ENCODE assay signal across 9 mouse cellular contexts in genomic region chr6:125600036-125600558, GRCm38 (mm10). TPM values are rescaled to one million over a fixed set of nuclear protein-coding genes. Genes with fewer than 3 reads are reported as not detected.
DNase-seq lines count a peak whose midpoint lies in the region; ATAC-seq and TF ChIP-seq lines count a peak whose summit lies in the region.
"Had no signal": no experiment of that assay in that cellular context is flagged by ENCODE, and none has a peak within 500 bp of the region (broad histone marks: within the 10 kb centered on the region; RNA-seq: fewer than 3 reads in every experiment).

No protein-coding gene starts in this region.

- peak; percentile 94 for TF ChIP-seq RAD21 in CH12.LX (IDR thresholded peaks at IDR 0.05; ENCODE audit: low read depth, low read length)

- no peak for ATAC-seq in megakaryocyte-erythroid progenitor cell, adult 5-6 weeks (replicated peaks; ENCODE audit: low FRiP score, low TSS enrichment, poor library complexity, severe bottlenecking)

- TF ChIP-seq CTCF in CH12.LX (conservative IDR thresholded peaks at IDR 0.05 in 1 of 2, IDR thresholded peaks at IDR 0.05 in 1 of 2; ENCODE audit: low read depth in 2 of 2, low read length in 2 of 2), result peak; percentile 93

- dilution Hi-C loops in CH12.LX (cut with MboI; ENCODE audit: extremely low pct_ligation_motif_present, extremely low pct_unique_long_range_greater_than_20kb, low sequenced_read_pairs), result no loop called here

- peak; percentile 59 for DNase-seq in CH12.LX (ENCODE audit: extremely low read depth)
- peak; percentile 84 for DNase-seq in adrenal gland, postnatal 14 days
- DNase-seq in embryo, embryonic 11.5 days (ENCODE audit: low read depth, low spot score), result peak; percentile 64
- peak; percentile 77 for DNase-seq in heart, adult 8-10 months (ENCODE audit: low spot score)
- peak; percentile 47 to 74 for DNase-seq in layer of hippocampus, adult 8-10 months (ENCODE audit: low spot score in 2 of 2)
- peak; percentile 84 for DNase-seq in lung, postnatal 36 days
- DNase-seq in right cerebral cortex, postnatal 10 days (ENCODE audit: low spot score in 2 of 2), result peak; percentile 75 to 86

- H3K9me3 ChIP-seq in CH12.LX (replicated peaks; ENCODE audit: low read length), result no peaks in the 10 kb centered on the region
- H3K9me3 ChIP-seq: heart, embryonic 15.5 days had no signal

- TF ChIP-seq EP300 in CH12.LX (IDR thresholded peaks at IDR 0.05; ENCODE audit: low read length), result no peak

- no peaks in the 10 kb centered on the region for H3K36me3 ChIP-seq in CH12.LX (replicated peaks in 1 of 2; ENCODE audit: control insufficient read depth in 1 of 2, insufficient read depth in 1 of 2, low read length in 1 of 2)
- H3K36me3 ChIP-seq: heart, embryonic 15.5 days had no signal

- no peak overlapping the region for H3K27ac ChIP-seq in CH12.LX (ENCODE audit: insufficient read depth, low read depth)
- H3K27ac ChIP-seq: heart, embryonic 15.5 days had no signal

- no peaks in the 10 kb centered on the region for H3K4me1 ChIP-seq in CH12.LX (ENCODE audit: control insufficient read depth in 1 of 2, insufficient read depth in 2 of 2)

- in situ Hi-C loops in CH12.LX (cut with MboI; ENCODE audit: low pct_ligation_motif_present, low pct_unique_long_range_greater_than_20kb, low sequenced_read_pairs), result loop anchor here (5.0 to 25.0 kb wide), 3 partner anchors 178 to 887 kb away; no protein-coding TSS in a partner anchor

- TF ChIP-seq POLR2A in CH12.LX (IDR thresholded peaks at IDR 0.05; ENCODE audit: low read depth, low read length), result no peak

- H3K9ac ChIP-seq in CH12.LX (ENCODE audit: insufficient read depth, low read depth), result no peak overlapping the region
- H3K9ac ChIP-seq: heart, embryonic 15.5 days had no signal

- H3K4me2 ChIP-seq in CH12.LX (ENCODE audit: insufficient read depth, low read depth, poor library complexity, severe bottlenecking), result no peak overlapping the region
- H3K4me2 ChIP-seq: heart, embryonic 15.5 days had no signal

- no peaks in the 10 kb centered on the region for H3K79me2 ChIP-seq in CH12.LX (replicated peaks; ENCODE audit: control insufficient read depth, extremely low read depth, insufficient read depth, poor library complexity, severe bottlenecking)

- H3K4me3 ChIP-seq in CH12.LX (replicated peaks in 1 of 3; ENCODE audit: low read depth in 2 of 3, low read length in 2 of 3, poor library complexity in 1 of 3), result no peak overlapping the region
- H3K4me3 ChIP-seq: heart, embryonic 15.5 days had no signal

- peaks cover 98% of the 10 kb centered on the region for H3K27me3 ChIP-seq in CH12.LX (replicated peaks)

TF ChIP-seq in CH12.LX, 34 proteins besides CTCF, POLR2A, EP300 and RAD21:
- no peak for TF ChIP-seq MEF2A (IDR thresholded peaks at IDR 0.05; ENCODE audit: borderline replicate concordance, low read depth, low read length)
- no peak for TF ChIP-seq BHLHE40 (IDR thresholded peaks at IDR 0.05; ENCODE audit: low read depth, low read length)
- TF ChIP-seq IRF4 (IDR thresholded peaks at IDR 0.05; ENCODE audit: low read depth, low read length), result 0 out of 2 replicates have a peak, but pooled peaks have one; percentile 40
- peak; percentile 89 for TF ChIP-seq ZC3H11A (IDR thresholded peaks at IDR 0.05; ENCODE audit: low read depth, low read length)
- peak; percentile 98 for TF ChIP-seq SMC3 (IDR thresholded peaks at IDR 0.05; ENCODE audit: low read depth, low read length)
- TF ChIP-seq MYC (IDR thresholded peaks at IDR 0.05; ENCODE audit: low read depth, low read length), result 0 out of 2 replicates have a peak, but pooled peaks have one; percentile 18
- peak; percentile 39; the same call in 1 of the 2 replicates for TF ChIP-seq NELFE (IDR thresholded peaks at IDR 0.05; ENCODE audit: low read depth, low read length)
TF ChIP-seq in CH12.LX: peak in this region for 5.

RNA-seq across cellular contexts. Expression of gene Vwf, which starts 53.5 kb away (rescaled TPM):
- total RNA-seq in CH12.LX (2012; rRNA removed) (not detected in 2 replicates), CH12.LX (2014; rRNA removed) (not detected in 2 replicates)
- not detected in 2 replicates for polyA plus RNA-seq in CH12.LX (2012; ENCODE audit: insufficient read length, low read depth)
- total RNA-seq in adrenal gland, postnatal 14 days (2021), result 18.5 and 30.6 TPM in 2 replicates
- total RNA-seq in heart, adult 8-10 months (2022), result 100 to 1,000 TPM in 2 of 4 experiments, 10 to 100 TPM in 2; 82.6 to 137 (median 104) TPM
- total RNA-seq in layer of hippocampus, adult 8-10 months (2022), result 10 to 100 TPM; 19.1 to 27.5 (median 23.5) TPM
- total RNA-seq in megakaryocyte-erythroid progenitor cell, adult 5-6 weeks (2014; fragmentation: Nextera tagmentation), result 11.0 and 14.9 TPM in 2 replicates
- total RNA-seq in megakaryocyte-erythroid progenitor cell, adult 5-6 weeks (2017), result 5.5 and 9.3 TPM in 2 replicates

Comparison
In these comparisons a context has a peak if more than half of its experiments do, and no peak if none do; other contexts are left out.
1. RNA of gene Vwf, which starts 53.5 kb away (total RNA-seq): 82.6 to 137 TPM in heart, adult 8-10 months, 19.1 to 27.5 TPM in layer of hippocampus, adult 8-10 months, 18.5 to 30.6 TPM in adrenal gland, postnatal 14 days and 5.5 to 14.9 TPM in megakaryocyte-erythroid progenitor cell, adult 5-6 weeks; not detected in CH12.LX; every median in the first group is over 4 times any median in the second.
2. Peak in every context shown above with its lines, with median percentiles within 50 percentile points of each other: DNase-seq.